Mouse (Mus musculus) megakaryocyte, embryonic 14.5 days (primary cell): ENCODE results near the gene Shoc2.

Experiments
- FLI1 ChIP-seq: IDR thresholded peaks from 2 replicates; pipeline ENCODE4 v1.6.1; 2012; ENCODE audit warnings: low read length, inconsistent platforms, mixed read lengths
- GATA1 ChIP-seq: IDR thresholded peaks from 3 replicates; pipeline ENCODE4 v1.6.1; 2012; ENCODE audit warnings: mixed read lengths, low read length, inconsistent platforms, borderline replicate concordance

GRCm38 (mm10) chr19:54044507-54045371, 100.6 kb downstream of the Shoc2 start:
- TF ChIP-seq GATA1 (no peak), FLI1 (no peak)
